In the genomic region with DNA sequence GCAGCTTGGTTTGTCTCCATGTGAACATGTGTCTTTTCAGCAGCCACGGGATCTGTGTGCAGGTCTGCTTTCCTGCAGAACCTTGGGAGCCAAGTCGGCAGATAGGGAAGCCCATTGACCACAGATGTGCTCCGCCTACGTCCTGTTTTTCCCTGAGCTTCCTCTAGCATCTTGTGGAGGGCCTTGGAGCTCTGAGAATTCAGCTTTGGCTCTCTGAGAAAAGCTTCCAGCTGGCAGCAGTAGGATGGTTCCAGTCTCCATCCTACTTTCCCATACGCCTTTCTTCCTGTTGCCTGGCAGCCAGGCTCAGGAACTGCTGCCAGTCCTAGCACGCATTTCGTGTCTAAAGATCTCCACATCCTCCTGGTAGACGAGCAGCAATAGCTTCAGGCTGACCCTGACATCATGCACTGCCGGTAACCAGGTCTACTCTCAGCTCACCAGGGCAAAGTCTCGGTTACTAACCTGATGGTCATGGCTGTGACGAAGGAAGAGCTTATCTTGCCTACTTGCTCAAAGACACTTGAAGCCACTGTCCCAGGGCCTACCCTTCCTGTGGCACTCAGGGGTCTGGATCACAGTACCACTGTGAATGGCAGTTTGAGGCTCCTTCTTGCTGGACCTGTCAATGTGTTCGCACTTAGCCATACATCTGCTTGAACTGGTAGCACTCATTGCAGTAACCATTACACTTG, we compare ENCODE assay signal across 13 mouse cellular contexts. TPM values are rescaled to one million over a fixed set of nuclear protein-coding genes. Genes with fewer than 3 reads are reported as not detected.
A peak's percentile ranks its signal among the peaks of the same experiment; 100 is the strongest.
DNase-seq lines count a peak whose midpoint lies in the region; ATAC-seq and TF ChIP-seq lines count a peak whose summit lies in the region.
"Had no signal": no experiment of that assay in that cellular context is flagged by ENCODE, and none has a peak within 500 bp of the region (broad histone marks: within the 10 kb centered on the region; RNA-seq: fewer than 3 reads in every experiment).

No protein-coding gene starts in this region.

- no peak for TF ChIP-seq EP300 in lung, postnatal 0 days (IDR thresholded peaks at IDR 0.05)
- TF ChIP-seq EP300 in stomach, postnatal 0 days (optimal IDR thresholded peaks at IDR 0.05) = no peak

- DNase-seq in lung, postnatal 4 days = peak; percentile 7 to 23
- DNase-seq in lung, postnatal 0 days (ENCODE audit: low spot score) = no peak
- peak; percentile 55 for DNase-seq in induced T-regulatory cell, adult 2 months (ENCODE audit: low read depth)
- peak; percentile 61 to 80 for DNase-seq in left cerebral cortex, postnatal 14 days (ENCODE audit: low spot score in 2 of 2)
- DNase-seq in telencephalon, adult 2 months (ENCODE audit: low read depth, low spot score) = peak; percentile 90
- DNase-seq in stomach, postnatal 0 days (ENCODE audit: low spot score) = no peak
- no peak for DNase-seq in cerebellum, adult 9-11 months
- DNase-seq: lung, adult 2 months had no signal

- TF ChIP-seq CTCF in lung, postnatal 0 days (IDR thresholded peaks at IDR 0.05) = no peak
- TF ChIP-seq CTCF in stomach, postnatal 0 days (IDR thresholded peaks at IDR 0.05; ENCODE audit: low read depth) = no peak

- no peaks in the 10 kb centered on the region for H3K27me3 ChIP-seq in lung, postnatal 0 days (replicated peaks; ENCODE audit: insufficient read depth, low read length)
- no peaks in the 10 kb centered on the region for H3K27me3 ChIP-seq in stomach, postnatal 0 days (ENCODE audit: control insufficient read depth, insufficient read depth, low read length)
- H3K27me3 ChIP-seq: forebrain, embryonic 13.5 days; limb, embryonic 12.5 days had no signal

- no peak overlapping the region for H3K27ac ChIP-seq in lung, postnatal 0 days (ENCODE audit: low read length)
- no peak overlapping the region for H3K27ac ChIP-seq in stomach, postnatal 0 days (replicated peaks)
- H3K27ac ChIP-seq: embryonic facial prominence, embryonic 10.5 days; forebrain, embryonic 13.5 days; limb, embryonic 12.5 days had no signal

- H3K9ac ChIP-seq in lung, postnatal 0 days (replicated peaks; ENCODE audit: low read depth) = no peak overlapping the region
- no peak overlapping the region for H3K9ac ChIP-seq in stomach, postnatal 0 days (ENCODE audit: low read length)
- H3K9ac ChIP-seq: forebrain, embryonic 13.5 days; limb, embryonic 12.5 days had no signal

- no peak overlapping the region for H3K4me2 ChIP-seq in lung, postnatal 0 days (replicated peaks; ENCODE audit: low read depth, low read length)
- H3K4me2 ChIP-seq in stomach, postnatal 0 days (replicated peaks; ENCODE audit: low read depth) = no peak overlapping the region
- H3K4me2 ChIP-seq: forebrain, embryonic 13.5 days; limb, embryonic 12.5 days had no signal

- peaks cover 42% of the 10 kb centered on the region for H3K36me3 ChIP-seq in lung, postnatal 0 days (ENCODE audit: insufficient read depth, low read length)
- peaks cover 14% of the 10 kb centered on the region for H3K36me3 ChIP-seq in stomach, postnatal 0 days (ENCODE audit: control insufficient read depth, insufficient read depth, low read length)

- H3K9me3 ChIP-seq in lung, postnatal 0 days (ENCODE audit: low read length) = no peaks in the 10 kb centered on the region
- H3K9me3 ChIP-seq in stomach, postnatal 0 days (ENCODE audit: control insufficient read depth, low read length) = no peaks in the 10 kb centered on the region
- H3K9me3 ChIP-seq: G1E; limb, embryonic 12.5 days had no signal

- H3K4me1 ChIP-seq in lung, postnatal 0 days (ENCODE audit: insufficient read depth, low read depth, low read length) = no peaks in the 10 kb centered on the region
- no peaks in the 10 kb centered on the region for H3K4me1 ChIP-seq in stomach, postnatal 0 days (replicated peaks; ENCODE audit: control insufficient read depth, insufficient read depth)
- H3K4me1 ChIP-seq: embryonic facial prominence, embryonic 10.5 days; forebrain, embryonic 13.5 days; limb, embryonic 12.5 days had no signal

- no peak for ATAC-seq in lung, postnatal 0 days
- no peak for ATAC-seq in megakaryocyte-erythroid progenitor cell, adult 5-6 weeks (replicated peaks; ENCODE audit: low FRiP score, low TSS enrichment, poor library complexity, severe bottlenecking)
- ATAC-seq in stomach, postnatal 0 days (ENCODE audit: low FRiP score, low TSS enrichment) = no peak
- ATAC-seq: forebrain, embryonic 13.5 days had no signal

- 78% methylated on average over 12 of the region's 12 CpGs for WGBS in lung, postnatal 0 days
- WGBS in stomach, postnatal 0 days = 82% methylated on average over 12 of the region's 12 CpGs

- H3K4me3 ChIP-seq in lung, postnatal 0 days (ENCODE audit: low read depth, low read length) = no peak overlapping the region
- no peak overlapping the region for H3K4me3 ChIP-seq in stomach, postnatal 0 days (ENCODE audit: low read depth, low read length)
- H3K4me3 ChIP-seq: embryonic facial prominence, embryonic 10.5 days; forebrain, embryonic 13.5 days; limb, embryonic 12.5 days had no signal

- intact Hi-C loops in left cerebral cortex, postnatal 14 days (cut with DNase I) = no loop called here

RNA-seq across cellular contexts. Expression of gene Tnfaip3, which starts 13.2 kb away (rescaled TPM):
- 4.9 and 9.5 TPM in 2 replicates for polyA plus RNA-seq in lung, postnatal 0 days (2015; fragmentation: Nextera tagmentation; extraction: Ambion mirVana)
- 1 to 10 TPM; 3.4 to 4.1 TPM for total RNA-seq in left cerebral cortex, postnatal 14 days (2021)
- 7.6 and 9.5 TPM in 2 replicates for total RNA-seq in megakaryocyte-erythroid progenitor cell, adult 5-6 weeks (2014; fragmentation: Nextera tagmentation)
- 43.5 and 64.0 TPM in 2 replicates for total RNA-seq in megakaryocyte-erythroid progenitor cell, adult 5-6 weeks (2017)
- polyA plus RNA-seq in stomach, postnatal 0 days (2015; fragmentation: Nextera tagmentation; extraction: Ambion mirVana) = 1.7 and 1.8 TPM in 2 replicates

Comparison
In these comparisons a context has a peak if more than half of its experiments do, and no peak if none do; other contexts are left out.
1. DNase-seq: peak in lung, postnatal 4 days (2 of 2), induced T-regulatory cell, adult 2 months (single experiment), left cerebral cortex, postnatal 14 days (2 of 2) and telencephalon, adult 2 months (single experiment); none in lung, postnatal 0 days (single experiment), stomach, postnatal 0 days (single experiment) and cerebellum, adult 9-11 months (single experiment).